Mouse (Mus musculus): ENCODE results near the gene Anks1b.

The Anks1b gene

GRCm38 (mm10) chr10:90169941-90170580 is 296.8 kb downstream of the Anks1b start:
- in situ Hi-C loops (cut with MboI) = no loop called here

GRCm38 (mm10) chr10:90190366-90190765 is 317.1 kb downstream of the Anks1b start:
- in situ Hi-C loops (cut with MboI) = no loop called here

GRCm38 (mm10) chr10:90196936-90197335 is 323.6 kb downstream of the Anks1b start:
- in situ Hi-C loops (cut with MboI) = no loop called here

- in situ Hi-C loops (cut with MboI) = no loop called here
Observed at GRCm38 (mm10) chr10:90210044-90210443, 336.7 kb downstream of the Anks1b start.

GRCm38 (mm10) chr10:90220470-90220869 is 347.2 kb downstream of the Anks1b start:
- in situ Hi-C loops (cut with MboI) = no loop called here

- in situ Hi-C loops (cut with MboI) = no loop called here
Observed at GRCm38 (mm10) chr10:90222793-90223495, 349.6 kb downstream of the Anks1b start.

- in situ Hi-C loops (cut with MboI) = no loop called here
Observed at GRCm38 (mm10) chr10:90235273-90235672, 362.0 kb downstream of the Anks1b start.

- in situ Hi-C loops (cut with MboI) = no loop called here
Observed at GRCm38 (mm10) chr10:90237290-90237689, 364.0 kb downstream of the Anks1b start.

- in situ Hi-C loops (cut with MboI) = no loop called here
Observed at GRCm38 (mm10) chr10:90258944-90259714, 385.8 kb downstream of the Anks1b start.

GRCm38 (mm10) chr10:90271321-90271720 is 398.0 kb downstream of the Anks1b start:
- in situ Hi-C loops (cut with MboI) = no loop called here

GRCm38 (mm10) chr10:90273311-90273710 is 400.0 kb downstream of the Anks1b start:
- in situ Hi-C loops (cut with MboI) = no loop called here

- in situ Hi-C loops (cut with MboI) = no loop called here
Observed at GRCm38 (mm10) chr10:90286589-90286988, 413.3 kb downstream of the Anks1b start.

GRCm38 (mm10) chr10:90303249-90303648 is 429.9 kb downstream of the Anks1b start:
- in situ Hi-C loops (cut with MboI) = no loop called here

- in situ Hi-C loops (cut with MboI) = no loop called here
Observed at GRCm38 (mm10) chr10:90306156-90306555, 432.8 kb downstream of the Anks1b start.

GRCm38 (mm10) chr10:90307931-90308555 is 434.7 kb downstream of the Anks1b start:
- in situ Hi-C loops (cut with MboI) = no loop called here

- in situ Hi-C loops (cut with MboI) = no loop called here
Observed at GRCm38 (mm10) chr10:90329781-90330180, 456.5 kb downstream of the Anks1b start.

- in situ Hi-C loops (cut with MboI) = no loop called here
Observed at GRCm38 (mm10) chr10:90345394-90345793, 472.1 kb downstream of the Anks1b start.

GRCm38 (mm10) chr10:90356258-90356657 is 482.9 kb downstream of the Anks1b start:
- in situ Hi-C loops (cut with MboI) = no loop called here

- in situ Hi-C loops (cut with MboI) = no loop called here
Observed at GRCm38 (mm10) chr10:90357169-90357907, 484.0 kb downstream of the Anks1b start.

- in situ Hi-C loops (cut with MboI) = no loop called here
Observed at GRCm38 (mm10) chr10:90369015-90369414, 495.7 kb downstream of the Anks1b start.

- in situ Hi-C loops (cut with MboI) = no loop called here
Observed at GRCm38 (mm10) chr10:90370751-90371150, 497.4 kb downstream of the Anks1b start.

- in situ Hi-C loops (cut with MboI) = no loop called here
Observed at GRCm38 (mm10) chr10:90373469-90373868, 500.2 kb downstream of the Anks1b start.

All from mature B cell (primary cell).